Mouse (Mus musculus): ENCODE results near the gene Zcchc4. TPM values are rescaled to one million over a fixed set of nuclear protein-coding genes. Genes with fewer than 3 reads are reported as not detected.
"Not testable (repeated sequence)": the region's sequence is repeated elsewhere in the genome, so short reads cannot be mapped to it uniquely, and the experiment has no call there.

Gene Zcchc4
- polyA plus RNA-seq, 1 experiment from 2014 or later, result 10.2 TPM

DNA sequence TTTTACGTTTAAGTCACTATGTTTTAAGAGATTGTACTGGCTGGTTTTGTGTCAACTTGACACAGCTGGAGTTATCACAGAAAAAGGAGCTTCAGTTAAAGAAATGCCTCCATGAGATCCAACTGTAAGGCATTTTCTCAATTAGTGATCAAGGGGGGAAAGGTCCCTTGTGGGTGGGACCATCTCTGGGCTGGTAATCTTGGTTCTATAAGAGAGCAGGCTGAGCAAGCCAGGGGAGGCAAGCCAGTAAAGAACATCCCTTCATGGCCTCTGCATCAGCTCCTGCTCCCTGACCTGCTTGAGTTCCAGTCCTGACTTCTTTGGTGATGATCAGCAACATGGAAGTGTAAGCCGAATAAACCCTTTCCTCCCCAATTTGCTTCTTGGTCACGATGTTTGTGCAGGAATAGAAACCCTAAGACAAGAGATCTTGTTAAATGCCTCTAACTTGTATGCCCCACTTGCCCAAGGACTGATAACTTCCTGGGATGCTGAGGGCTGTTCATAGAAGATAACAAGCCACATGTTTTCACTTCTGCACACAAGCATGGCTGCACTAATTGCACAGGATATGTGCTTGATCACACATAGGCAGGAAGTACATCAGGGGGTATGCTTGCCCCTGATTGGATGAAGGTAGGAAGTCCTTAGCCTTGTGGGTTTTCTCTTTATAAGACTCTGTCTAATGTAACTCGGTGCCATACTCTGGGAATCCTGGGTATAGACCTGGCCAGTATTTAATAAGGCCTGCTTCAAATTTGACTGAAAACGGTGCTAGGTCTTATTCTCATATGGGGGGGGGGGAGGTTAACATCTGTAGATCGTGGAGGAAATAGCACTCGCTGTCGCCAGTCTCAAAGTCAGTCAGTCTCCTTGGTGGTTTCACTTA is 1.5 kb downstream of the Zcchc4 start:
- H3K9me3 ChIP-seq (ENCODE audit: control insufficient read depth, low read length); H3K4me3 ChIP-seq (ENCODE audit: control insufficient read depth in 1 of 2, insufficient read depth in 1 of 2, low read depth in 1 of 2, low read length in 2 of 2); H3K27me3 ChIP-seq (ENCODE audit: control insufficient read depth, insufficient read depth, low read length); H3K36me3 ChIP-seq (ENCODE audit: control insufficient read depth, insufficient read depth, low read length); H3K9ac ChIP-seq (ENCODE audit: low read length); H3K4me1 ChIP-seq (ENCODE audit: control insufficient read depth in 2 of 2, insufficient read depth in 2 of 2, low read length in 2 of 2); H3K4me2 ChIP-seq (ENCODE audit: low read length); ATAC-seq (ENCODE audit: insufficient number of reproducible peaks, insufficient read depth, low FRiP score, low read depth); H3K27ac ChIP-seq (replicated peaks in 1 of 2; ENCODE audit: control insufficient read depth in 1 of 2, insufficient read depth in 1 of 2, low read depth in 2 of 2, low read length in 2 of 2): not testable (repeated sequence)
- 83% methylated on average over 8 of the region's 8 CpGs for WGBS

DNA sequence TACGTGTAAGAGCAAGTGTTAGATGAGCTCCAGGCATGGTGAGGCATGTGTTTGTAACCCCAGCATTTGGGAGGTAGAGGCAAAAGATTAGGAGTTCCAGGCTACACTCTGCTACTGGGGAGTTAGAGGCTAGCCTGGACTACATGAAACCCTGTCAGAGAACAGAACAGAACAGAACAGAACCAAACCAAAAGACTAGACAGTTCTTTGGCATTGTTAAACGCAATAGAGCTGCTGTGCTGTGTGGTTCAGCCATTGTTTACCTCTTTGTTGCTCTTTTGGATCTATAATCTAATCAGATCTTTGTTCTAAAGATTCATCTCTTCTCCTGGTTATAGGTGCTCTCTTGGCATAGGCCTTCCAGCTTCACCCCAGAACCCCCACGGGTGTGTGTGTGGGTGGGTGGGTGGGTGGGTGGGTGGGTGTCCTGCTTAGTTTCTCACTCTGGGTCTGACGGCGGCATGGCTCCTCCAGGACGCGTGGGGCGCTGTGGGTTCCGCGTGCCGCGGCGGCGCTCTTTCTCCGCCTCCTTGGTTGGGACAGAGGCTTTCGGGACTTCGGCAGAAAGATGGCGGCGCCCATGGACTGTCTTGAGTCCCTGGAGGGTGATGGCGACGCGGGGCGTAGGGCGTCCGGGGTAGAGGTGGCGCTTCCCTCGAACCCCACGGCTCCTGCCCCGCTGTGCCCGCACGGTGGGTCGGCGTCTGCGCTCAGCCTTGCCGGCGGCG is 7.5 kb downstream of the Zcchc4 start:
- H3K4me2 ChIP-seq (ENCODE audit: low read length), result peak overlapping the region; percentile 66
- peak overlapping the region; percentile 58 to 86 for H3K27ac ChIP-seq (replicated peaks in 1 of 2; ENCODE audit: control insufficient read depth in 1 of 2, insufficient read depth in 1 of 2, low read depth in 2 of 2, low read length in 2 of 2)
- H3K9ac ChIP-seq (ENCODE audit: low read length), result peak overlapping the region; percentile 85
- H3K9me3 ChIP-seq (ENCODE audit: control insufficient read depth, low read length), result no peaks in the 10 kb centered on the region
- H3K4me3 ChIP-seq (ENCODE audit: control insufficient read depth in 1 of 2, insufficient read depth in 1 of 2, low read depth in 1 of 2, low read length in 2 of 2), result peak overlapping the region; percentile 75 to 91
- 5% methylated on average over 37 of the region's 37 CpGs for WGBS
- H3K27me3 ChIP-seq (ENCODE audit: control insufficient read depth, insufficient read depth, low read length), result no peaks in the 10 kb centered on the region
- H3K36me3 ChIP-seq (ENCODE audit: control insufficient read depth, insufficient read depth, low read length), result peaks cover 12% of the 10 kb centered on the region
- no peaks in the 10 kb centered on the region; a peak in 2 of 4 replicates for H3K4me1 ChIP-seq (ENCODE audit: control insufficient read depth in 2 of 2, insufficient read depth in 2 of 2, low read length in 2 of 2)
- peak; percentile 91 for ATAC-seq (ENCODE audit: insufficient number of reproducible peaks, insufficient read depth, low FRiP score, low read depth)

DNA sequence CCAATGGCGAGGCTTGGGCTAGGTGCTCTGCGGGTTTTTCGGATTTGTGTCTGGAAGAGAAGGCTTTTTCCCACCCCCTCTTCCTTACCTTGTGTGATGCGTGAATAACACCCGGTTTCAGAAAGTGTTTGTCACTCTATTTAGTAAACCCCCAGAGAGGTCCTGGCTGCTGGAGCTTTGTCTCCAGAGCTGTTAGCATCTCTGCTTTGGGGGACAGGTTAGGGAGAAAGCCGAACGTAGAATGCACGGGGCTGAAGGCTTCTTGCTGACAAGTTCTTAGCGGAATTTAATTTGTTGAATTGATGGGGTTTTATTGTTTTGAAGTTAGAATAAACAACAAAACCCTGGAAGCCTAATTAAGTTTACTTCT is 8.0 kb downstream of the Zcchc4 start:
- H3K4me3 ChIP-seq (ENCODE audit: control insufficient read depth in 1 of 2, insufficient read depth in 1 of 2, low read depth in 1 of 2, low read length in 2 of 2), result peak overlapping the region; percentile 75 to 91
- peaks cover 14% of the 10 kb centered on the region for H3K36me3 ChIP-seq (ENCODE audit: control insufficient read depth, insufficient read depth, low read length)
- no peaks in the 10 kb centered on the region for H3K9me3 ChIP-seq (ENCODE audit: control insufficient read depth, low read length)
- ATAC-seq (ENCODE audit: insufficient number of reproducible peaks, insufficient read depth, low FRiP score, low read depth), result peak; percentile 15; the same call in 1 of the 2 replicates
- peak overlapping the region; percentile 85 for H3K9ac ChIP-seq (ENCODE audit: low read length)
- H3K27me3 ChIP-seq (ENCODE audit: control insufficient read depth, insufficient read depth, low read length), result no peaks in the 10 kb centered on the region
- peak overlapping the region; percentile 66 for H3K4me2 ChIP-seq (ENCODE audit: low read length)
- under 1% methylated on average over 9 of the region's 9 CpGs for WGBS
- no peaks in the 10 kb centered on the region; a peak in 2 of 4 replicates for H3K4me1 ChIP-seq (ENCODE audit: control insufficient read depth in 2 of 2, insufficient read depth in 2 of 2, low read length in 2 of 2)
- peak overlapping the region; percentile 58 to 86 for H3K27ac ChIP-seq (replicated peaks in 1 of 2; ENCODE audit: control insufficient read depth in 1 of 2, insufficient read depth in 1 of 2, low read depth in 2 of 2, low read length in 2 of 2)

GRCm38 (mm10) chr5:52783957-52784356 is 8.7 kb downstream of the Zcchc4 start:
- H3K4me3 ChIP-seq (ENCODE audit: control insufficient read depth in 1 of 2, insufficient read depth in 1 of 2, low read depth in 1 of 2, low read length in 2 of 2), result peak overlapping the region in 1 of 2 experiments; percentile 91; a peak in 1 of 4 replicates
- H3K9ac ChIP-seq (ENCODE audit: low read length), result no peak overlapping the region
- no peaks in the 10 kb centered on the region for H3K9me3 ChIP-seq (ENCODE audit: control insufficient read depth, low read length)
- H3K4me2 ChIP-seq (ENCODE audit: low read length), result peak overlapping the region; percentile 66
- no peaks in the 10 kb centered on the region; a peak in 2 of 4 replicates for H3K4me1 ChIP-seq (ENCODE audit: control insufficient read depth in 2 of 2, insufficient read depth in 2 of 2, low read length in 2 of 2)
- H3K27me3 ChIP-seq (ENCODE audit: control insufficient read depth, insufficient read depth, low read length), result no peaks in the 10 kb centered on the region
- no peak for ATAC-seq (ENCODE audit: insufficient number of reproducible peaks, insufficient read depth, low FRiP score, low read depth)
- WGBS, result 72% methylated on average over 2 of the region's 2 CpGs
- H3K27ac ChIP-seq (replicated peaks in 1 of 2; ENCODE audit: control insufficient read depth in 1 of 2, insufficient read depth in 1 of 2, low read depth in 2 of 2, low read length in 2 of 2), result no peak overlapping the region
- peaks cover 21% of the 10 kb centered on the region for H3K36me3 ChIP-seq (ENCODE audit: control insufficient read depth, insufficient read depth, low read length)

DNA sequence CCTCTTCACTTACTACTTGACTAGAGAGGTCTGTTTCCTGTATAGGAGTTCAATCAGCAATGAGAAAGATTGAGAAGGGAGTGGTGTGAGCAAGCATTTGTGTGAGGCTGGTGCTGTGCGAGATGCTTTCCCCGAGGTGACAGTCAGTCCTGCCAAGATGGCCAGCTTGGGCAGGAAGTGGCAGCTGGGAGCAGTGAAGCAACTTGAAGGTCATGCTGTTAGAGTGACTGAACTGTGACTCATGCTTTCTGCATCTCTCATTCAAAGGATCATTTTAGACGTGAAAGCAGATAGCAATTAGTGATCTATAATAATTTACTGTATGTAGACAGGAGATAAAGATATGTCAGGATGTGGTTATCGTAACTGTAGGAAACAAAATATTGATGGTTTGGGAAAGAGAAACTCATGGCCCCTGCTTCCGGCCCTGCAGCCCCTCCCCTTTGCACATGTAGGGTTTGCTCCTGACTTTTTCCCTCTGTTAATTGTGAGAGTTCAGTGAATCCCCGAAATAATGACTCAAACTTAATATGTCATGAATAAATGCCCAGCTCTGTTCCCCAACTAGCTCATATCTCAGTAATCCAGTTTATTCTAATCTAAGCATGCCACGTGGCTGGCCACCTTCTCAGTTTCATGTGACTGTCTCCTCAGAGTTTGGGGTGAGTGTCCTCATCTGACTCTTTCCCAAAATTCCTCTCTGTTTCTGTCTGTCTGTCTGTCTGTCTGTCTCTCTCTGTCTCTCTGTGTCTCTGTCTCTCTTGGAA is 11.5 kb downstream of the Zcchc4 start:
- H3K4me1 ChIP-seq (ENCODE audit: control insufficient read depth in 2 of 2, insufficient read depth in 2 of 2, low read length in 2 of 2), result no peaks in the 10 kb centered on the region; a peak in 2 of 4 replicates
- 62% methylated on average over 7 of the region's 7 CpGs for WGBS

DNA sequence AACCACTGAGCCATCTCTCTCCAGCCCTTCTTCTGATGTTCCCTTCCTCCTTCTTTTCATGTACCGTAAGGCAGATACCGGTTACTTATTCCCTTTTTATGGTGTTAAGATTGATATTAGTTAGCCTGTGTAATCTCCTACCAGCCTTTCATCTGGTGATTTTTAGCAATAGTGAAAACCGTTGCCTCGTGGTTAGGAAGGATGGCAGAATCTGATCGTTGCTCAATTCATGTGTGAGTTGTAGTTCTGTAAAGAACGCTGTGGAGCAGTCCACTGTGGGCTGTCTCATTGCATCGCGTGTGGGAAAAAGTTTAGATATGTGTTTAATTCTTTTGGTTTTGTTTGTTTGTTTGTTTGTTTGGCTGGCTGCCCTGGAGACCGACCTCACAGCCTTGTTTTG is 18.0 kb downstream of the Zcchc4 start:
- Histone ChIP-seq H3K27me3 (ENCODE audit: control insufficient read depth, insufficient read depth, low read length) (no peaks in the 10 kb centered on the region), H3K4me2 (ENCODE audit: low read length) (no peak overlapping the region), H3K4me3 (ENCODE audit: control insufficient read depth in 1 of 2, insufficient read depth in 1 of 2, low read depth in 1 of 2, low read length in 2 of 2) (no peak overlapping the region), H3K27ac (replicated peaks in 1 of 2; ENCODE audit: control insufficient read depth in 1 of 2, insufficient read depth in 1 of 2, low read depth in 2 of 2, low read length in 2 of 2) (no peak overlapping the region), H3K9me3 (ENCODE audit: control insufficient read depth, low read length) (no peaks in the 10 kb centered on the region), H3K36me3 (ENCODE audit: control insufficient read depth, insufficient read depth, low read length) (peaks cover 45% of the 10 kb centered on the region), H3K4me1 (ENCODE audit: control insufficient read depth in 2 of 2, insufficient read depth in 2 of 2, low read length in 2 of 2) (no peaks in the 10 kb centered on the region), H3K9ac (ENCODE audit: low read length) (no peak overlapping the region)
- ATAC-seq (ENCODE audit: insufficient number of reproducible peaks, insufficient read depth, low FRiP score, low read depth), result no peak
- WGBS, result 92% methylated on average over 9 of the region's 9 CpGs

More for the DNA sequence above, 11.5 kb downstream of the Zcchc4 start:
- no peak for ATAC-seq (ENCODE audit: insufficient number of reproducible peaks, insufficient read depth, low FRiP score, low read depth)
- peaks cover 27% of the 10 kb centered on the region for H3K36me3 ChIP-seq (ENCODE audit: control insufficient read depth, insufficient read depth, low read length)
- H3K27me3 ChIP-seq (ENCODE audit: control insufficient read depth, insufficient read depth, low read length), result no peaks in the 10 kb centered on the region
- no peak overlapping the region for H3K9ac ChIP-seq (ENCODE audit: low read length)
- no peak overlapping the region for H3K4me3 ChIP-seq (ENCODE audit: control insufficient read depth in 1 of 2, insufficient read depth in 1 of 2, low read depth in 1 of 2, low read length in 2 of 2)
- no peaks in the 10 kb centered on the region for H3K9me3 ChIP-seq (ENCODE audit: control insufficient read depth, low read length)
- no peak overlapping the region for H3K27ac ChIP-seq (replicated peaks in 1 of 2; ENCODE audit: control insufficient read depth in 1 of 2, insufficient read depth in 1 of 2, low read depth in 2 of 2, low read length in 2 of 2)
- H3K4me2 ChIP-seq (ENCODE audit: low read length), result no peak overlapping the region

DNA sequence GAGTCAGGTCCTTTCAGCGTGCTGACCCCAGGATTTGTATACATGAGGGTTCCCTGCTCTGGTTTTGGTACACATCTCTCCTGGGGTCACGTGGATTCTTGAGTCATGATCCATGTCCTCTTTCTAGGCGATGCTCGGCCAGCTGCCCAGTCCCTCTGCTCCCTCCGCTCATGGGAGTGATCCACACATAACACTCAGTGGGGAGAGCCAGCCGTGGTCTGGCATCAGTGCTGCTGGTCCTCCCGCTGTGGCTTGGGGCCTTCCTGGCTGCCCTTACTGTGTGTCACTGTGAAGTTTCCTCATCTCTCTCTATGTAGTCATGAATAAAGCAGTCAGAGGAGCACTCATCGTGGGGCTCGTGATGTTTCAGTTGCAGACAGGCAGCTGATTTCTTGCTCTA is 18.9 kb downstream of the Zcchc4 start:
- Histone ChIP-seq H3K4me2 (ENCODE audit: low read length) (no peak overlapping the region), H3K9me3 (ENCODE audit: control insufficient read depth, low read length) (no peaks in the 10 kb centered on the region), H3K9ac (ENCODE audit: low read length) (no peak overlapping the region), H3K36me3 (ENCODE audit: control insufficient read depth, insufficient read depth, low read length) (peaks cover 44% of the 10 kb centered on the region), H3K4me1 (ENCODE audit: control insufficient read depth in 2 of 2, insufficient read depth in 2 of 2, low read length in 2 of 2) (no peaks in the 10 kb centered on the region), H3K4me3 (ENCODE audit: control insufficient read depth in 1 of 2, insufficient read depth in 1 of 2, low read depth in 1 of 2, low read length in 2 of 2) (no peak overlapping the region), H3K27ac (replicated peaks in 1 of 2; ENCODE audit: control insufficient read depth in 1 of 2, insufficient read depth in 1 of 2, low read depth in 2 of 2, low read length in 2 of 2) (no peak overlapping the region), H3K27me3 (ENCODE audit: control insufficient read depth, insufficient read depth, low read length) (no peaks in the 10 kb centered on the region)
- no peak for ATAC-seq (ENCODE audit: insufficient number of reproducible peaks, insufficient read depth, low FRiP score, low read depth)
- 89% methylated on average over 9 of the region's 9 CpGs for WGBS
